Mouse (Mus musculus) midbrain, embryonic 14.5 days (tissue): ENCODE results near the gene Abca4. TPM values are rescaled to one million over a fixed set of nuclear protein-coding genes. Genes with fewer than 3 reads are reported as not detected.
"Not testable (repeated sequence)": the region's sequence is repeated elsewhere in the genome, so short reads cannot be mapped to it uniquely, and the experiment has no call there.

Source experiments
- ATAC-seq: fragments of 200-750 bp; cut with Nextera tagmentation; 2 replicates; pipeline ENCODE4 v1.8.0; 2017; ENCODE audit warnings: moderate number of reproducible peaks, moderate library complexity; ENCODE audit not compliant: low FRiP score, low TSS enrichment
- DNase-seq: peaks from one replicate; pipeline ENCODE4 v3.0.0-alpha.2; 2015
- H3K27ac ChIP-seq: fragments of 300-500 bp; sonication (generic); replicated peaks from 2 replicates; pipeline ENCODE4 v1.5.1; 2014; ENCODE audit warnings: mild to moderate bottlenecking, low read depth, low read length, moderate library complexity
- H3K27me3 ChIP-seq: fragments of 300-500 bp; sonication (generic); 2 replicates; pipeline ENCODE4 v1.6.1; 2014; ENCODE audit warnings: low read length, control low read depth, mixed read lengths; ENCODE audit not compliant: control insufficient read depth, insufficient read depth
- H3K36me3 ChIP-seq: fragments of 300-500 bp; sonication (generic); 2 replicates; pipeline ENCODE4 v1.6.1; 2014; ENCODE audit warnings: low read length, control low read depth; ENCODE audit not compliant: control insufficient read depth, insufficient read depth
- H3K4me1 ChIP-seq: fragments of 300-500 bp; sonication (generic); 2 replicates; pipeline ENCODE4 v1.6.1; 2014; ENCODE audit warnings: mild to moderate bottlenecking, antibody characterized with exemption, low read length, control low read depth; ENCODE audit not compliant: control insufficient read depth, insufficient read depth
- H3K4me2 ChIP-seq: fragments of 300-500 bp; sonication (generic); 2 replicates; pipeline ENCODE4 v1.6.1; 2014; ENCODE audit warnings: mild to moderate bottlenecking, low read length, moderate library complexity
- H3K4me3 ChIP-seq: fragments of 300-500 bp; sonication (generic); replicated peaks from 2 replicates; pipeline ENCODE4 v1.5.1; 2014; ENCODE audit warnings: low read depth, low read length
- H3K9ac ChIP-seq: fragments of 300-500 bp; sonication (generic); replicated peaks from 2 replicates; pipeline ENCODE4 v1.6.1; 2014; ENCODE audit warnings: mild to moderate bottlenecking, low read length, moderate library complexity
- H3K9me3 ChIP-seq: fragments of 300-500 bp; sonication (generic); 2 replicates; pipeline ENCODE4 v1.6.1; 2016; ENCODE audit warnings: low read length, control low read depth, mixed read lengths; ENCODE audit not compliant: control insufficient read depth
- WGBS: fragments of 180-500 bp; shearing (Covaris S2); extraction: QIAGEN DNeasy Blood & Tissue Kit; methylation state at CpG from one replicate; pipeline ENCODE4 v1.1.7; 2014; 5-methylcytosine and 5-hydroxymethylcytosine counted together
- polyA plus RNA-seq: library from polyadenylated mRNA; unstranded; fragments of >200 nt; fragmentation: Nextera tagmentation; extraction: Ambion mirVana; gene quantifications from 2 replicates; pipeline ENCODE4 v1.2.1, GENCODE M21; 2014

Gene Abca4
- polyA plus RNA-seq, 1 experiment from 2014 or later = 1.6 TPM

GRCm38 (mm10) chr3:122221240-122222036, 177.2 kb downstream of the Abca4 start:
- Histone ChIP-seq H3K4me3 (no peak overlapping the region), H3K27ac (no peak overlapping the region), H3K4me1 (no peaks in the 10 kb centered on the region), H3K9me3 (no peaks in the 10 kb centered on the region), H3K36me3 (no peaks in the 10 kb centered on the region), H3K9ac (no peak overlapping the region), H3K4me2 (no peak overlapping the region), H3K27me3 (no peaks in the 10 kb centered on the region)
- ATAC-seq (no peak), DNase-seq (no peak)
- 92% methylated on average over 3 of the region's 3 CpGs for whole genome bisulfite sequencing

- H3K27me3 ChIP-seq, ATAC-seq, H3K9ac ChIP-seq, H3K36me3 ChIP-seq, H3K27ac ChIP-seq, H3K9me3 ChIP-seq, H3K4me1 ChIP-seq, DNase-seq, H3K4me3 ChIP-seq, H3K4me2 ChIP-seq: not testable (repeated sequence)
- WGBS = 85% methylated on average over 6 of the region's 6 CpGs
Observed at GRCm38 (mm10) chr3:122226972-122227371, 182.7 kb downstream of the Abca4 start.

Other genes starting within 250 kb of the Abca4 start
- 59.1 and 75.1 TPM in 2 replicates for gene Abcd3, start 229.1 kb upstream of the Abca4 start, polyA plus RNA-seq
- 5.5 and 33.7 TPM in 2 replicates for gene Arhgap29, start 91.9 kb upstream of the Abca4 start, polyA plus RNA-seq
- gene Gclm, start 201.1 kb downstream of the Abca4 start, polyA plus RNA-seq = 42.5 and 54.5 TPM in 2 replicates
- gene Dnttip2, start 229.9 kb downstream of the Abca4 start, polyA plus RNA-seq = 48.5 and 57.6 TPM in 2 replicates
- gene Bcar3, start 249.7 kb downstream of the Abca4 start, polyA plus RNA-seq = 6.3 and 6.4 TPM in 2 replicates